Mouse (Mus musculus) embryonic facial prominence, embryonic 13.5 days (tissue): Measurements from ENCODE around the gene Irf9. TPM values are rescaled to one million over a fixed set of nuclear protein-coding genes. Genes with fewer than 3 reads are reported as not detected.

ENCODE experiments used
- ATAC-seq: fragments of 200-750 bp; cut with Nextera tagmentation; 2 replicates; pipeline ENCODE4 v1.8.0; 2017; ENCODE audit warnings: low read depth; ENCODE audit not compliant: insufficient number of reproducible peaks, insufficient read depth, low FRiP score, low TSS enrichment
- H3K27ac ChIP-seq: fragments of 300-500 bp; sonication (generic); 2 replicates; pipeline ENCODE4 v1.5.1; 2015; ENCODE audit warnings: moderate library complexity, mild to moderate bottlenecking, inconsistent platforms
- H3K27me3 ChIP-seq: fragments of 300-500 bp; sonication (generic); 2 replicates; pipeline ENCODE4 v1.6.1; 2015; ENCODE audit warnings: mild to moderate bottlenecking, inconsistent platforms
- H3K36me3 ChIP-seq: fragments of 300-500 bp; sonication (generic); 2 replicates; pipeline ENCODE4 v1.6.1; 2015; ENCODE audit warnings: mild to moderate bottlenecking, inconsistent platforms
- H3K4me1 ChIP-seq: fragments of 300-500 bp; sonication (generic); 2 replicates; pipeline ENCODE4 v1.6.1; 2015; ENCODE audit warnings: inconsistent platforms
- H3K4me2 ChIP-seq: fragments of 300-500 bp; sonication (generic); 2 replicates; pipeline ENCODE4 v1.6.1; 2015; ENCODE audit warnings: moderate library complexity, mild to moderate bottlenecking, inconsistent platforms
- H3K4me3 ChIP-seq: fragments of 300-500 bp; sonication (generic); 2 replicates; pipeline ENCODE4 v1.5.1; 2015; ENCODE audit warnings: mild to moderate bottlenecking, inconsistent platforms
- H3K9ac ChIP-seq: fragments of 300-500 bp; sonication (generic); 2 replicates; pipeline ENCODE4 v1.6.1; 2015; ENCODE audit warnings: mild to moderate bottlenecking, inconsistent platforms
- H3K9me3 ChIP-seq: fragments of 300-500 bp; sonication (generic); 2 replicates; pipeline ENCODE4 v1.6.1; 2016; ENCODE audit warnings: inconsistent platforms
- WGBS: fragments of 180-500 bp; shearing (Covaris S2); methylation state at CpG from one replicate; pipeline ENCODE4 v1.1.7; 2015; ENCODE audit warnings: mixed read lengths; 5-methylcytosine and 5-hydroxymethylcytosine counted together
- polyA plus RNA-seq: library from polyadenylated mRNA; unstranded; fragments of >200 nt; fragmentation: Nextera tagmentation; extraction: Ambion mirVana; gene quantifications from 2 replicates; pipeline ENCODE4 v1.2.1, GENCODE M21; 2015

Gene Irf9
- polyA plus RNA-seq: 10.5 and 12.3 TPM in 2 replicates

- Histone ChIP-seq H3K9me3 (no peaks in the 10 kb centered on the region), H3K4me2 (peak within 1 kb of the TSS; percentile 62), H3K4me3 (peak within 1 kb of the TSS; percentile 44), H3K9ac (peak within 1 kb of the TSS; percentile 70), H3K27me3 (no peaks in the 10 kb centered on the region), H3K36me3 (peaks cover 78% of the 10 kb centered on the region), H3K4me1 (peaks cover 15% of the 10 kb centered on the region), H3K27ac (peak within 1 kb of the TSS; percentile 72)
- WGBS: 83% methylated on average over 7 of the region's 7 CpGs
- ATAC-seq: no peak
Observed at GRCm38 (mm10) chr14:55603271-55603632, at the start of gene Irf9. Irf9 (plus strand) TSS chr14:55603571.

GRCm38 (mm10) chr14:55554635-55555034, 48.7 kb upstream of the Irf9 start:
- Histone ChIP-seq H3K27me3 (no peaks in the 10 kb centered on the region), H3K4me1 (0 out of 2 replicates have a peak, but pooled peaks cover 5% of the 10 kb centered on the region), H3K27ac (no peak overlapping the region), H3K4me2 (no peak overlapping the region), H3K36me3 (no peaks in the 10 kb centered on the region), H3K9me3 (no peaks in the 10 kb centered on the region), H3K4me3 (no peak overlapping the region), H3K9ac (no peak overlapping the region)
- ATAC-seq: no peak

GRCm38 (mm10) chr14:55555788-55556187, 47.6 kb upstream of the Irf9 start:
- Histone ChIP-seq H3K9ac (no peak overlapping the region), H3K4me1 (0 out of 2 replicates have a peak, but pooled peaks cover 5% of the 10 kb centered on the region), H3K27me3 (no peaks in the 10 kb centered on the region), H3K27ac (no peak overlapping the region), H3K4me3 (no peak overlapping the region), H3K4me2 (no peak overlapping the region), H3K9me3 (no peaks in the 10 kb centered on the region), H3K36me3 (no peaks in the 10 kb centered on the region)
- WGBS: 85% methylated on average over 3 of the region's 3 CpGs
- no peak for ATAC-seq

GRCm38 (mm10) chr14:55557003-55557402, 46.4 kb upstream of the Irf9 start:
- H3K4me2 ChIP-seq: no peak overlapping the region
- H3K27me3 ChIP-seq: no peaks in the 10 kb centered on the region
- 31% methylated on average over 5 of the region's 5 CpGs for WGBS
- no peak overlapping the region for H3K9ac ChIP-seq
- no peak for ATAC-seq
- H3K4me3 ChIP-seq: no peak overlapping the region
- H3K27ac ChIP-seq: no peak overlapping the region
- no peaks in the 10 kb centered on the region for H3K9me3 ChIP-seq
- H3K4me1 ChIP-seq: peaks cover 15% of the 10 kb centered on the region
- no peaks in the 10 kb centered on the region for H3K36me3 ChIP-seq

GRCm38 (mm10) chr14:55557587-55557986, 45.8 kb upstream of the Irf9 start:
- WGBS: 91% methylated on average over 3 of the region's 3 CpGs
- Histone ChIP-seq H3K4me2 (no peak overlapping the region), H3K27me3 (no peaks in the 10 kb centered on the region), H3K36me3 (no peaks in the 10 kb centered on the region), H3K9me3 (no peaks in the 10 kb centered on the region), H3K4me3 (no peak overlapping the region), H3K4me1 (peaks cover 18% of the 10 kb centered on the region), H3K27ac (no peak overlapping the region), H3K9ac (no peak overlapping the region)
- no peak for ATAC-seq

- ATAC-seq: no peak
- H3K27ac ChIP-seq: no peak overlapping the region
- no peak overlapping the region for H3K9ac ChIP-seq
- H3K4me1 ChIP-seq: peaks cover 18% of the 10 kb centered on the region
- H3K4me3 ChIP-seq: peak overlapping the region; percentile 70
- H3K9me3 ChIP-seq: no peaks in the 10 kb centered on the region
- peaks cover 7% of the 10 kb centered on the region for H3K36me3 ChIP-seq
- H3K4me2 ChIP-seq: peak overlapping the region; percentile 80
- WGBS: 52% methylated on average over 6 of the region's 6 CpGs
- no peaks in the 10 kb centered on the region for H3K27me3 ChIP-seq
Observed at GRCm38 (mm10) chr14:55558740-55559448, 44.5 kb upstream of the Irf9 start.

GRCm38 (mm10) chr14:55559799-55560201, 43.6 kb upstream of the Irf9 start, which contains the start of gene Dcaf11:
Dcaf11 (plus strand) TSS chr14:55560006.
- Histone ChIP-seq H3K27ac (peak within 1 kb of the TSS; percentile 97), H3K9ac (peak within 1 kb of the TSS; percentile 88), H3K9me3 (no peaks in the 10 kb centered on the region), H3K36me3 (peaks cover 16% of the 10 kb centered on the region), H3K4me2 (peak within 1 kb of the TSS; percentile 80), H3K27me3 (no peaks in the 10 kb centered on the region), H3K4me3 (peak within 1 kb of the TSS; percentile 70), H3K4me1 (peaks cover 18% of the 10 kb centered on the region)
- WGBS: under 1% methylated on average over 27 of the region's 27 CpGs
- peak; percentile 61 for ATAC-seq

- under 1% methylated on average over 51 of the region's 51 CpGs for WGBS
- no peaks in the 10 kb centered on the region for H3K9me3 ChIP-seq
- H3K27ac ChIP-seq: peak within 1 kb of the TSS; percentile 97
- H3K27me3 ChIP-seq: no peaks in the 10 kb centered on the region
- peak; percentile 95 for ATAC-seq
- peaks cover 18% of the 10 kb centered on the region for H3K4me1 ChIP-seq
- H3K9ac ChIP-seq: peak within 1 kb of the TSS; percentile 88
- H3K36me3 ChIP-seq: peaks cover 22% of the 10 kb centered on the region
- peak within 1 kb of the TSS; percentile 70 for H3K4me3 ChIP-seq
- H3K4me2 ChIP-seq: peak within 1 kb of the TSS; percentile 80
Observed at GRCm38 (mm10) chr14:55560202-55561073, 42.9 kb upstream of the Irf9 start, which contains the start of gene A730061H03Rik. A730061H03Rik (minus strand) TSS chr14:55560406.

- ATAC-seq: no peak
- no peak overlapping the region for H3K27ac ChIP-seq
- peaks cover 17% of the 10 kb centered on the region for H3K4me1 ChIP-seq
- 72% methylated on average over 10 of the region's 10 CpGs for WGBS
- peak overlapping the region; percentile 70; the same call in 1 of the 2 replicates for H3K4me3 ChIP-seq
- H3K4me2 ChIP-seq: peak overlapping the region; percentile 80
- no peaks in the 10 kb centered on the region for H3K27me3 ChIP-seq
- no peaks in the 10 kb centered on the region for H3K9me3 ChIP-seq
- peak overlapping the region; percentile 75; the same call in 1 of the 2 replicates for H3K9ac ChIP-seq
- H3K36me3 ChIP-seq: peaks cover 36% of the 10 kb centered on the region
Observed at GRCm38 (mm10) chr14:55561860-55562259, 41.5 kb upstream of the Irf9 start.

GRCm38 (mm10) chr14:55563249-55563648, 40.1 kb upstream of the Irf9 start:
- WGBS: 89% methylated on average over 11 of the region's 11 CpGs
- H3K4me3 ChIP-seq: no peak overlapping the region
- 0 out of 2 replicates have a peak overlapping the region, but pooled peaks have one; percentile 1 for H3K9ac ChIP-seq
- H3K9me3 ChIP-seq: no peaks in the 10 kb centered on the region
- no peaks in the 10 kb centered on the region for H3K27me3 ChIP-seq
- peaks cover 50% of the 10 kb centered on the region for H3K36me3 ChIP-seq
- no peak for ATAC-seq
- no peak overlapping the region for H3K4me2 ChIP-seq
- peaks cover 13% of the 10 kb centered on the region for H3K4me1 ChIP-seq
- H3K27ac ChIP-seq: no peak overlapping the region

GRCm38 (mm10) chr14:55565748-55566147, 37.6 kb upstream of the Irf9 start:
- 88% methylated on average over 3 of the region's 3 CpGs for WGBS
- H3K4me1 ChIP-seq: peaks cover 13% of the 10 kb centered on the region
- peaks cover 68% of the 10 kb centered on the region for H3K36me3 ChIP-seq
- H3K9ac ChIP-seq: no peak overlapping the region
- no peak overlapping the region for H3K4me2 ChIP-seq
- no peak overlapping the region for H3K4me3 ChIP-seq
- no peaks in the 10 kb centered on the region for H3K27me3 ChIP-seq
- H3K27ac ChIP-seq: no peak overlapping the region
- no peak for ATAC-seq
- H3K9me3 ChIP-seq: no peaks in the 10 kb centered on the region
